Comparison of ENCODE assay signal across 24 mouse cellular contexts in the genomic region with DNA sequence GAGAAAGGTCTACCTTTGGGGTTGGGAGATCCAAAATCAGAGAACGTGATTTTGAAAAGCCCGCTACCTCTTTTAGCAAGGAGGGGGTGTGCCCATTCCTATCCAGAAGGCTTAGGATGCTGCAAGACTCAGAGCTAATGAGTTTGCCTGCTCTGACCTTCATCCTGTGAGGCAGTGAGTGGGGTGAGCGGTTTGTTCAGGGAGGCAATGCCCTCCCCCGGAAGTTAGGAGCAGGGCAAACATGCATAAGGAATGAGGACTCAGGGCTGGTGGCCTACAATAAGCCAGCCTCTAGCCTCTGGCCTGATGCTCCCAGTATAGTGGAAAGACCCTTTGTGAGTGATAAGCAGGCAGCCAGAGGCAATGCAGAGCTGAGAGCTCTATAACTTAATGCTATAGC.
"Had no signal": no experiment of that assay in that cellular context is flagged by ENCODE, and none has a peak within 500 bp of the region (broad histone marks: within the 10 kb centered on the region; RNA-seq: fewer than 3 reads in every experiment).

No protein-coding gene starts in this region.

- DNase-seq: kidney, adult 18-20 months; kidney, adult 9 months; kidney, postnatal 14 days; layer of hippocampus, adult 9-11 months; layer of hippocampus, postnatal 36 days; left cerebral cortex, postnatal 4 days; liver, postnatal 0 days; lung, embryonic 14.5 days; right cerebral cortex, postnatal 14 days; right cerebral cortex, postnatal 4 days; thymus, adult 2 months; thymus, postnatal 14 days; thymus, postnatal 4 days had no signal

- H3K27ac ChIP-seq: layer of hippocampus, adult 2 months; left cerebral cortex, adult 2 months; limb, embryonic 12.5 days; limb, embryonic 15.5 days; liver, embryonic 14.5 days; macrophage; stomach, postnatal 0 days had no signal

- H3K4me1 ChIP-seq: limb, embryonic 12.5 days; limb, embryonic 15.5 days had no signal

- H3K9me3 ChIP-seq: limb, embryonic 12.5 days; limb, embryonic 15.5 days had no signal

- H3K4me3 ChIP-seq: layer of hippocampus, adult 2 months; left cerebral cortex, adult 2 months; limb, embryonic 12.5 days; limb, embryonic 15.5 days had no signal

- H3K9ac ChIP-seq: limb, embryonic 12.5 days; limb, embryonic 15.5 days; liver, embryonic 14.5 days; liver, postnatal 0 days; lung, embryonic 14.5 days had no signal

- H3K27me3 ChIP-seq: limb, embryonic 15.5 days had no signal

- H3K4me2 ChIP-seq: limb, embryonic 12.5 days; limb, embryonic 15.5 days; liver, embryonic 11.5 days; lung, embryonic 14.5 days had no signal

- ATAC-seq: inflammation-experienced regulatory T-cells, adult 6 months; intestine, embryonic 16.5 days; liver, postnatal 0 days; lung, postnatal 0 days had no signal

- H3K36me3 ChIP-seq: limb, embryonic 12.5 days; limb, embryonic 15.5 days had no signal
